Mouse (Mus musculus): ENCODE measurements at regions not wholly inside any gene's neighbourhood (a gene's known extent, or its start where the extent isn't known, plus 50 kb on each side); places are given as distances from the start of the nearest gene placed in this dataset.

- TF ChIP-seq POLR2A (IDR thresholded peaks at IDR 0.05; ENCODE audit: insufficient read length, low read depth), result no peak
- no peak for TF ChIP-seq MAX (IDR thresholded peaks at IDR 0.05; ENCODE audit: low read depth)
- no peak for TF ChIP-seq USF1 (IDR thresholded peaks at IDR 0.05; ENCODE audit: low read depth)
- TF ChIP-seq TCF12 (IDR thresholded peaks at IDR 0.05; ENCODE audit: insufficient read depth, poor library complexity, severe bottlenecking), result no peak
- no peak for TF ChIP-seq CEBPB (IDR thresholded peaks at IDR 0.05; ENCODE audit: insufficient read depth, poor library complexity, severe bottlenecking)
- no peak for TF ChIP-seq POLR2AphosphoS2 (IDR thresholded peaks at IDR 0.05; ENCODE audit: insufficient read length, low read depth)
- no peak for TF ChIP-seq MYOG (IDR thresholded peaks at IDR 0.05; ENCODE audit: control insufficient read depth in 1 of 3, insufficient read depth in 1 of 3, insufficient read length in 2 of 3, low read depth in 2 of 3)
- TF ChIP-seq E2F4 (IDR thresholded peaks at IDR 0.05; ENCODE audit: insufficient read depth), result no peak
- peak in 1 of 3 experiments; percentile 37 for TF ChIP-seq MYOD1 (IDR thresholded peaks at IDR 0.05; ENCODE audit: control insufficient read depth in 1 of 3, insufficient read length in 2 of 3, low read depth in 2 of 3)
- no peak for TF ChIP-seq REST (IDR thresholded peaks at IDR 0.05; ENCODE audit: insufficient read depth, insufficient read length)
- TF ChIP-seq SRF (IDR thresholded peaks at IDR 0.05; ENCODE audit: control insufficient read depth, insufficient read length, low read depth), result no peak
These were observed 668.5 kb upstream of the Zeb2 start for GRCm38 (mm10) chr2:45785684-45786083.
